Mouse (Mus musculus): ENCODE results near the gene Hsh2d. TPM values are rescaled to one million over a fixed set of nuclear protein-coding genes. Genes with fewer than 3 reads are reported as not detected.
A peak's percentile ranks its signal among the peaks of the same experiment; 100 is the strongest.

Hsh2d gene
- polyA plus RNA-seq, 1 experiment: not detected

GRCm38 (mm10) chr8:72160707-72161697, 28.4 kb upstream of the Hsh2d start, which contains the start of gene Rab8a:
Gene Rab8a (plus strand): TSS chr8:72161200.
- TF ChIP-seq CEBPB (IDR thresholded peaks at IDR 0.05; ENCODE audit: insufficient read depth, poor library complexity, severe bottlenecking): no peak
- peak; percentile 71 for TF ChIP-seq POLR2AphosphoS2 (IDR thresholded peaks at IDR 0.05; ENCODE audit: insufficient read length, low read depth)
- TF ChIP-seq SRF (IDR thresholded peaks at IDR 0.05; ENCODE audit: control insufficient read depth, insufficient read length, low read depth): peak; percentile 32
- TF ChIP-seq TCF3 (IDR thresholded peaks at IDR 0.05; ENCODE audit: insufficient read length, low read depth): no peak
- no peak for TF ChIP-seq MAX (IDR thresholded peaks at IDR 0.05; ENCODE audit: low read depth)
- no peak for TF ChIP-seq USF1 (IDR thresholded peaks at IDR 0.05; ENCODE audit: low read depth)
- TF ChIP-seq POLR2A (IDR thresholded peaks at IDR 0.05; ENCODE audit: insufficient read length, low read depth): peak; percentile 82
- TF ChIP-seq MYOD1 (IDR thresholded peaks at IDR 0.05; ENCODE audit: control insufficient read depth in 1 of 3, insufficient read length in 2 of 3, low read depth in 2 of 3): no peak
- no peak for TF ChIP-seq TCF12 (IDR thresholded peaks at IDR 0.05; ENCODE audit: insufficient read depth, poor library complexity, severe bottlenecking)
- TF ChIP-seq E2F4 (IDR thresholded peaks at IDR 0.05; ENCODE audit: insufficient read depth): no peak
- TF ChIP-seq REST (IDR thresholded peaks at IDR 0.05; ENCODE audit: insufficient read depth, insufficient read length): no peak
- TF ChIP-seq MYOG (IDR thresholded peaks at IDR 0.05; ENCODE audit: control insufficient read depth in 1 of 3, insufficient read depth in 1 of 3, insufficient read length in 2 of 3, low read depth in 2 of 3): peak in 1 of 3 experiments; percentile 48
- H3ac ChIP-seq (ENCODE audit: control insufficient read depth, insufficient read length): peak within 1 kb of the TSS; percentile 22

GRCm38 (mm10) chr8:72162821-72163220, 26.6 kb upstream of the Hsh2d start:
- Histone ChIP-seq H3K4me3 (peak overlapping the region; percentile 60), H3K79me2 (ENCODE audit: control insufficient read depth, insufficient read depth) (peaks cover 44% of the 10 kb centered on the region), H3K36me3 (ENCODE audit: control insufficient read depth, insufficient read depth) (peaks cover 2% of the 10 kb centered on the region), H3K27me3 (ENCODE audit: control insufficient read depth, insufficient read depth, insufficient read length) (no peaks in the 10 kb centered on the region), H3K4me2 (ENCODE audit: low read depth) (peak overlapping the region; percentile 94), H3ac (ENCODE audit: control insufficient read depth, insufficient read length) (no peak overlapping the region)
- TF ChIP-seq CEBPB (IDR thresholded peaks at IDR 0.05; ENCODE audit: insufficient read depth, poor library complexity, severe bottlenecking): no peak
- TF ChIP-seq POLR2A (IDR thresholded peaks at IDR 0.05; ENCODE audit: insufficient read length, low read depth): no peak
- TF ChIP-seq REST (IDR thresholded peaks at IDR 0.05; ENCODE audit: insufficient read depth, insufficient read length): no peak
- no peak for TF ChIP-seq TCF12 (IDR thresholded peaks at IDR 0.05; ENCODE audit: insufficient read depth, poor library complexity, severe bottlenecking)

More at GRCm38 (mm10) chr8:72160707-72161697, 28.4 kb upstream of the Hsh2d start, which contains the start of gene Rab8a:
- H3K4me3 ChIP-seq: peak within 1 kb of the TSS; percentile 60
- H3K27me3 ChIP-seq (ENCODE audit: control insufficient read depth, insufficient read depth, insufficient read length): no peaks in the 10 kb centered on the region
- peak within 1 kb of the TSS; percentile 94 for H3K4me2 ChIP-seq (ENCODE audit: low read depth)
- no peaks in the 10 kb centered on the region for H3K36me3 ChIP-seq (ENCODE audit: control insufficient read depth, insufficient read depth)
- peaks cover 39% of the 10 kb centered on the region for H3K79me2 ChIP-seq (ENCODE audit: control insufficient read depth, insufficient read depth)

- no peak overlapping the region for H3K4me3 ChIP-seq
- no peak overlapping the region for H3K4me2 ChIP-seq (ENCODE audit: low read depth)
- H3K79me2 ChIP-seq (ENCODE audit: control insufficient read depth, insufficient read depth): peaks cover 14% of the 10 kb centered on the region
- no peak overlapping the region for H3ac ChIP-seq (ENCODE audit: control insufficient read depth, insufficient read length)
- no peaks in the 10 kb centered on the region for H3K27me3 ChIP-seq (ENCODE audit: control insufficient read depth, insufficient read depth, insufficient read length)
- no peak for TF ChIP-seq POLR2AphosphoS2 (IDR thresholded peaks at IDR 0.05; ENCODE audit: insufficient read length, low read depth)
- no peak for TF ChIP-seq CEBPB (IDR thresholded peaks at IDR 0.05; ENCODE audit: insufficient read depth, poor library complexity, severe bottlenecking)
- no peak for TF ChIP-seq MAX (IDR thresholded peaks at IDR 0.05; ENCODE audit: low read depth)
- H3K36me3 ChIP-seq (ENCODE audit: control insufficient read depth, insufficient read depth): peaks cover 19% of the 10 kb centered on the region
Measured at GRCm38 (mm10) chr8:72169098-72169668, 20.3 kb upstream of the Hsh2d start.

GRCm38 (mm10) chr8:72169681-72170249, 19.7 kb upstream of the Hsh2d start:
- Histone ChIP-seq H3K36me3 (ENCODE audit: control insufficient read depth, insufficient read depth) (peaks cover 19% of the 10 kb centered on the region), H3ac (ENCODE audit: control insufficient read depth, insufficient read length) (no peak overlapping the region), H3K27me3 (ENCODE audit: control insufficient read depth, insufficient read depth, insufficient read length) (no peaks in the 10 kb centered on the region), H3K4me2 (ENCODE audit: low read depth) (no peak overlapping the region), H3K79me2 (ENCODE audit: control insufficient read depth, insufficient read depth) (peaks cover 12% of the 10 kb centered on the region), H3K4me3 (no peak overlapping the region)
- no peak for TF ChIP-seq USF1 (IDR thresholded peaks at IDR 0.05; ENCODE audit: low read depth)
- no peak for TF ChIP-seq TCF12 (IDR thresholded peaks at IDR 0.05; ENCODE audit: insufficient read depth, poor library complexity, severe bottlenecking)
- no peak for TF ChIP-seq SRF (IDR thresholded peaks at IDR 0.05; ENCODE audit: control insufficient read depth, insufficient read length, low read depth)
- no peak for TF ChIP-seq MYOD1 (IDR thresholded peaks at IDR 0.05; ENCODE audit: control insufficient read depth in 1 of 3, insufficient read length in 2 of 3, low read depth in 2 of 3)
- no peak for TF ChIP-seq POLR2A (IDR thresholded peaks at IDR 0.05; ENCODE audit: insufficient read length, low read depth)
- TF ChIP-seq CEBPB (IDR thresholded peaks at IDR 0.05; ENCODE audit: insufficient read depth, poor library complexity, severe bottlenecking): no peak
- no peak for TF ChIP-seq TCF3 (IDR thresholded peaks at IDR 0.05; ENCODE audit: insufficient read length, low read depth)
- no peak for TF ChIP-seq MYOG (IDR thresholded peaks at IDR 0.05; ENCODE audit: control insufficient read depth in 1 of 3, insufficient read depth in 1 of 3, insufficient read length in 2 of 3, low read depth in 2 of 3)
- no peak for TF ChIP-seq REST (IDR thresholded peaks at IDR 0.05; ENCODE audit: insufficient read depth, insufficient read length)
- TF ChIP-seq POLR2AphosphoS2 (IDR thresholded peaks at IDR 0.05; ENCODE audit: insufficient read length, low read depth): no peak
- no peak for TF ChIP-seq MAX (IDR thresholded peaks at IDR 0.05; ENCODE audit: low read depth)
- TF ChIP-seq E2F4 (IDR thresholded peaks at IDR 0.05; ENCODE audit: insufficient read depth): no peak
